Mouse (Mus musculus) adrenal gland, postnatal 10 days (tissue): ENCODE measurements at regions not wholly inside any gene's neighbourhood (a gene's known extent, or its start where the extent isn't known, plus 50 kb on each side); places are given as distances from the start of the nearest gene placed in this dataset.
A peak's percentile ranks its signal among the peaks of the same experiment; 100 is the strongest.

ENCODE experiments used
- DNase-seq: peaks from one replicate; pipeline ENCODE4 v3.0.0; 2021; ENCODE audit warnings: mixed read lengths

GRCm38 (mm10) chr12:69452986-69453385, 80.7 kb upstream of the Gm9887 start:
- no peak for DNase-seq

DNA sequence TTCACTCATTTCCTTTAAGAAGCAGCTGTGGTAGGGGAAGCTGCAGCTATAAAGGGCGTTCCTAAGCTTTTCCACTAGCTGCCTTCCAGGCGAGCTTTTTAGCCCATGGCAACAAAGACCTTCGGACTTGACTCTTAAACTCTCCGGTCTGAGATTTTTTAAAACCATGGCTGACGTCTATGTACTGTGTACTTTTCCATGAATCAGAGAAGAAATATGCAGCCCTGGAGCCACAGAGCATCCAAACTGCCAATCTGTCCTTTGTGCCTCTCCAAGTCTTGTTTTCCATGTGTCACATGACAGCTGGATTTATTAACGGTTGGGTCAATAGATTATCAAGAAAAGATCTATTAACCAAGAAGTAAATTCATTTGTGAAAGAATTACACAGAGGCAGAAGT, 78.9 kb upstream of the Gm9887 start:
- DNase-seq = peak; percentile 46

- no peak for DNase-seq
Observed at GRCm38 (mm10) chr12:69447962-69448767, 75.9 kb upstream of the Gm9887 start.

DNA sequence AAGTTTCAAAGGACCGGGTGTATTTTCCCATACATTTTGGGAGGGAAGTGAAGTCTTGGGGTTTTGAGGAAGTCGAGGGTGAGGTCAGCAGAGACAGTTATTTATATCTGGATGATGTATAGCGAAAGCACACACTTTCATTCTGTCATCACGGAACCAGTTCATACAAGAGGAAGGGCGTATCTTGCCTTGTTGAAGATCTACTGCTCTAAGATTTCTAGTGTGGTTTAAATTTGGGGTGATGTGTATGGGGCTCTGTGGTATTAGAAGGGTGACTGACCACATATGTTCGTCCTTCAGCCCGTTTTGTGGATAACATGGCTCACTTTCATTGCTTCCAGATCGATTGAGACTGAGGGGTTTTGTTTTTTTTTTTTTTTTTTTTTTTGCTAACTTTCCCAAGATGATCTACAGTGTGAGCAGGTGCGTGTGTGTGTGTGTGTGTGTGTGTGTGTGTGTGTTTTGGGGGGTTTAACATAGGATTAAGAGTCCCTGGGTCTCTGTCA, 75.1 kb upstream of the Gm9887 start:
- no peak for DNase-seq

DNA sequence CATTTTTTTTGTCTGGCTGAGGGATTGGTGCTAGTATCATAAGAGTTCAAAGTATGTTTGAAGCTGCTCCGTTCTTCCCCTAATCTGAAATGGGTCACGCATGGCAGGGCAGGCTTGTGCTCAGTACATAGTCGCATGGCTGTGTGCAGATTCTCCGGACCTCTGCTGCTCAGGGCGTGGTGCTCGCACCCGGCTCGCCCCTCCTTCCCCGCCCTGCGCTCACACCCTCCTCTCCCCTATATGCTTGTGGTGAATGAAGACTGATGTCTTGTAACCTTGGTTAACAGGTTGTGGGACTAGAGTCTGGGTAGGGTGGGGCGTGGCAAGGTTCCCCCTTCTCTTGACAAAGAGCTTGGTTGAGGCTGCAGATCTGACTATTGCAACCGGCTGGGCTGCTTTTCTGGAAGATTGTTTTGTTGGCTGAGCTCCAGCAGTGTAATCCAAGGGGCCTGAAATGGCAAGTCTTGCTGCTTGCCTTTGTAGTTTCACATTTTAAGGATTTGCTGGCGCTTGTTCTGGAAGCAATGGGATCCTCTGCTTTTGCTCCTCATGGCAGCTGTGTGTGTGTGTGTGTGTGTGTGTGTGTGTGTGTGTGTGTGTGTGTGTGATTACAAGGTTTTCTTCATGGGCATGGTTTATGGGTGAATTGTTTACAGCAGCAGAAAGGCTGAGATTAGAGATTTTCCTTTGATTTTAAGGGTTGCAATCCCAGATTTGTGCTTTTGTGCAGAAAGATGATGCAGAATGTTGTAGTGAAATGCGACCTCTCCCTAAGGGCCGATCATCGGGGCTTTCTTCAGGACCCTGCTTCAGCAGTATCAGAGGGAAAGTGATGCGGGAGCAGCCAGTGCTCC, 74.4 kb upstream of the Gm9887 start:
- DNase-seq = peak; percentile 77

- DNase-seq = no peak
Observed at GRCm38 (mm10) chr12:69446085-69446467, 73.8 kb upstream of the Gm9887 start.

- no peak for DNase-seq
Observed at GRCm38 (mm10) chr12:69442321-69442720, 70.1 kb upstream of the Gm9887 start.

GRCm38 (mm10) chr12:69441764-69442163, 69.5 kb upstream of the Gm9887 start:
- DNase-seq = no peak

DNA sequence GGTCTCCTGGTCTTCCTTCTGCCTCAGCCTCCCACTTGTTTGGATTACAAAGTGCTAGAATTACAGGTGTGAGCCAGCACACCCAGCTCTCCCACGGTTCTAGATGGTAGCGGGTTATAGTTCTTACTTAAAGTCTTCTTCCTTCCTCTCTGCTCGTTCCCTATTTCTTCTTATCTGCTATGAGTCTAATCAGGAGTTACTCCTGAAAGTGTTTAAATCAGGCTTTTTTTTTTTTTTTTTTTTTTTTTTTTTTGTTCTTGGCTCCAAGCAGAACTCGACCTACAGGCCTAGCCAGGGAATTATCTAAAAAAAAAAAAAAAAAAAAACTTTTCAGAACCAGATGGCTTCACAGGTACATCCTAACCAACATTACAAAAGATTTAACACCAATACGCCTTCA, 66.0 kb upstream of the Gm9887 start:
- no peak for DNase-seq

GRCm38 (mm10) chr12:69436839-69437501, 64.7 kb upstream of the Gm9887 start:
- DNase-seq = no peak

GRCm38 (mm10) chr12:69434315-69434714, 62.1 kb upstream of the Gm9887 start:
- DNase-seq = no peak

- no peak for DNase-seq
Observed at GRCm38 (mm10) chr12:69432086-69432485, 59.8 kb upstream of the Gm9887 start.

- no peak for DNase-seq
Observed at GRCm38 (mm10) chr12:69428108-69428507, 55.9 kb upstream of the Gm9887 start.

- DNase-seq = no peak
Observed at GRCm38 (mm10) chr12:69425610-69426009, 53.4 kb upstream of the Gm9887 start.

DNA sequence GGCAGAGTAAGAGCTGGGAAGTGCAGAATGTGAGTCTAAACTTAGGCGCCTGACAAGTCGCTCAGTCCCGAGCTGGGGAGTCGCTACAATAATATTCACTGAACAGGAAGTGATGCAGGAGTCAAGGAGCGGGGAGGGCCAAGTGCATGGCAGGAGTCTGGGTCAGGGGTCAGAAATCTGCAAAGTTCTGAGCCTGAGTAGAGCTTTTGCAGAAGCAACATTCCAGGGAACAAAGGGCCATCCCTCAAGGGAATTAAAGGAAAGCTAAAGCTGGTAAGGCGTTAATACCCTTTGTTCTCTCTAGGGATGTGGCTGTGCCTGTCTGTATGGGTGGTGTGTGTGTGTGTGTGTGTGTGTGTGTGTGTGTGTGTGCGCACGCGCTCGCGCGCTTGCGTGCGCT, 52.7 kb upstream of the Gm9887 start:
- DNase-seq = peak; percentile 34
